Mouse (Mus musculus): ENCODE results near the gene Ahdc1. TPM values are rescaled to one million over a fixed set of nuclear protein-coding genes. Genes with fewer than 3 reads are reported as not detected.

Ahdc1 gene
- polyA plus RNA-seq, 1 experiment from 2014 or later: 8.0 TPM

- WGBS: 47% methylated on average over 9 of the region's 9 CpGs
- H3K36me3 ChIP-seq (ENCODE audit: control insufficient read depth, insufficient read depth, low read length): peaks cover 31% of the 10 kb centered on the region
- H3K4me2 ChIP-seq (ENCODE audit: low read depth, low read length): no peak overlapping the region
- ATAC-seq (ENCODE audit: low read depth): peak; percentile 49
- H3K9me3 ChIP-seq (ENCODE audit: control insufficient read depth, low read length): no peaks in the 10 kb centered on the region
- no peak overlapping the region for H3K4me3 ChIP-seq (ENCODE audit: low read length)
- H3K9ac ChIP-seq (ENCODE audit: low read length): no peak overlapping the region
- H3K27me3 ChIP-seq (ENCODE audit: control insufficient read depth, insufficient read depth, low read depth, low read length): no peaks in the 10 kb centered on the region
- H3K27ac ChIP-seq (ENCODE audit: low read length): peak overlapping the region; percentile 18
- peaks cover 13% of the 10 kb centered on the region; the same call in 1 of the 2 replicates for H3K4me1 ChIP-seq (replicated peaks; ENCODE audit: control insufficient read depth, insufficient read depth, low read length)
Measured at GRCm38 (mm10) chr4:133074070-133074819, 63.2 kb downstream of the Ahdc1 start.

- Histone ChIP-seq H3K27ac (ENCODE audit: low read length) (peak overlapping the region; percentile 11; the same call in 1 of the 2 replicates), H3K4me3 (ENCODE audit: low read length) (no peak overlapping the region), H3K9me3 (ENCODE audit: control insufficient read depth, low read length) (no peaks in the 10 kb centered on the region), H3K9ac (ENCODE audit: low read length) (no peak overlapping the region), H3K4me2 (ENCODE audit: low read depth, low read length) (no peak overlapping the region), H3K36me3 (ENCODE audit: control insufficient read depth, insufficient read depth, low read length) (peaks cover 26% of the 10 kb centered on the region), H3K4me1 (replicated peaks; ENCODE audit: control insufficient read depth, insufficient read depth, low read length) (peaks cover 13% of the 10 kb centered on the region), H3K27me3 (ENCODE audit: control insufficient read depth, insufficient read depth, low read depth, low read length) (no peaks in the 10 kb centered on the region)
- no peak for ATAC-seq (ENCODE audit: low read depth)
- WGBS: 60% methylated on average over 8 of the region's 8 CpGs
Measured at GRCm38 (mm10) chr4:133074894-133075572, 64.0 kb downstream of the Ahdc1 start.

- WGBS: 53% methylated on average over 5 of the region's 5 CpGs
- ATAC-seq (ENCODE audit: low read depth): no peak
- no peaks in the 10 kb centered on the region for H3K9me3 ChIP-seq (ENCODE audit: control insufficient read depth, low read length)
- no peak overlapping the region for H3K4me3 ChIP-seq (ENCODE audit: low read length)
- no peak overlapping the region; the same call in 1 of the 2 replicates for H3K9ac ChIP-seq (ENCODE audit: low read length)
- H3K36me3 ChIP-seq (ENCODE audit: control insufficient read depth, insufficient read depth, low read length): peaks cover 15% of the 10 kb centered on the region
- no peaks in the 10 kb centered on the region for H3K27me3 ChIP-seq (ENCODE audit: control insufficient read depth, insufficient read depth, low read depth, low read length)
- H3K4me1 ChIP-seq (replicated peaks; ENCODE audit: control insufficient read depth, insufficient read depth, low read length): peaks cover 14% of the 10 kb centered on the region
- no peak overlapping the region; the same call in 1 of the 2 replicates for H3K27ac ChIP-seq (ENCODE audit: low read length)
- no peak overlapping the region for H3K4me2 ChIP-seq (ENCODE audit: low read depth, low read length)
Measured at GRCm38 (mm10) chr4:133078947-133079346, 67.9 kb downstream of the Ahdc1 start.

GRCm38 (mm10) chr4:133079416-133080113, 68.5 kb downstream of the Ahdc1 start:
- no peak for ATAC-seq (ENCODE audit: low read depth)
- Histone ChIP-seq H3K4me1 (replicated peaks; ENCODE audit: control insufficient read depth, insufficient read depth, low read length) (peaks cover 16% of the 10 kb centered on the region), H3K27me3 (ENCODE audit: control insufficient read depth, insufficient read depth, low read depth, low read length) (no peaks in the 10 kb centered on the region), H3K9ac (ENCODE audit: low read length) (0 out of 2 replicates have a peak overlapping the region, but pooled peaks have one; percentile 18), H3K9me3 (ENCODE audit: control insufficient read depth, low read length) (no peaks in the 10 kb centered on the region), H3K4me3 (ENCODE audit: low read length) (no peak overlapping the region), H3K27ac (ENCODE audit: low read length) (no peak overlapping the region; the same call in 1 of the 2 replicates), H3K4me2 (ENCODE audit: low read depth, low read length) (no peak overlapping the region), H3K36me3 (ENCODE audit: control insufficient read depth, insufficient read depth, low read length) (peaks cover 15% of the 10 kb centered on the region)
- 38% methylated on average over 7 of the region's 7 CpGs for WGBS

- Histone ChIP-seq H3K4me2 (ENCODE audit: low read depth, low read length) (no peak overlapping the region), H3K9me3 (ENCODE audit: control insufficient read depth, low read length) (no peaks in the 10 kb centered on the region), H3K4me1 (replicated peaks; ENCODE audit: control insufficient read depth, insufficient read depth, low read length) (peaks cover 29% of the 10 kb centered on the region), H3K27ac (ENCODE audit: low read length) (no peak overlapping the region), H3K36me3 (ENCODE audit: control insufficient read depth, insufficient read depth, low read length) (peaks cover 12% of the 10 kb centered on the region), H3K4me3 (ENCODE audit: low read length) (no peak overlapping the region), H3K9ac (ENCODE audit: low read length) (no peak overlapping the region), H3K27me3 (ENCODE audit: control insufficient read depth, insufficient read depth, low read depth, low read length) (no peaks in the 10 kb centered on the region)
- no peak for ATAC-seq (ENCODE audit: low read depth)
- WGBS: 84% methylated on average over 3 of the region's 3 CpGs
Measured at GRCm38 (mm10) chr4:133080862-133081261, 69.8 kb downstream of the Ahdc1 start.

GRCm38 (mm10) chr4:133082216-133082773, 71.2 kb downstream of the Ahdc1 start:
- H3K4me1 ChIP-seq (replicated peaks; ENCODE audit: control insufficient read depth, insufficient read depth, low read length): peaks cover 38% of the 10 kb centered on the region
- H3K27ac ChIP-seq (ENCODE audit: low read length): 0 out of 2 replicates have a peak overlapping the region, but pooled peaks have one; percentile 1
- no peak overlapping the region for H3K4me3 ChIP-seq (ENCODE audit: low read length)
- no peak overlapping the region for H3K9ac ChIP-seq (ENCODE audit: low read length)
- H3K4me2 ChIP-seq (ENCODE audit: low read depth, low read length): no peak overlapping the region
- WGBS: 70% methylated on average over 6 of the region's 6 CpGs
- no peaks in the 10 kb centered on the region for H3K27me3 ChIP-seq (ENCODE audit: control insufficient read depth, insufficient read depth, low read depth, low read length)
- peaks cover 9% of the 10 kb centered on the region for H3K36me3 ChIP-seq (ENCODE audit: control insufficient read depth, insufficient read depth, low read length)
- no peak for ATAC-seq (ENCODE audit: low read depth)
- H3K9me3 ChIP-seq (ENCODE audit: control insufficient read depth, low read length): no peaks in the 10 kb centered on the region

- Histone ChIP-seq H3K27me3 (ENCODE audit: control insufficient read depth, insufficient read depth, low read depth, low read length) (no peaks in the 10 kb centered on the region), H3K4me3 (ENCODE audit: low read length) (peak overlapping the region; percentile 46), H3K9ac (ENCODE audit: low read length) (peak overlapping the region; percentile 50), H3K27ac (ENCODE audit: low read length) (peak overlapping the region; percentile 91), H3K36me3 (ENCODE audit: control insufficient read depth, insufficient read depth, low read length) (peaks cover under 1% of the 10 kb centered on the region), H3K4me1 (replicated peaks; ENCODE audit: control insufficient read depth, insufficient read depth, low read length) (peaks cover 53% of the 10 kb centered on the region), H3K9me3 (ENCODE audit: control insufficient read depth, low read length) (no peaks in the 10 kb centered on the region), H3K4me2 (ENCODE audit: low read depth, low read length) (peak overlapping the region; percentile 93)
- 10% methylated on average over 3 of the region's 3 CpGs for WGBS
- ATAC-seq (ENCODE audit: low read depth): peak; percentile 70
Measured at GRCm38 (mm10) chr4:133083991-133084861, 73.2 kb downstream of the Ahdc1 start.

GRCm38 (mm10) chr4:133085011-133085782, 74.1 kb downstream of the Ahdc1 start:
- Histone ChIP-seq H3K9ac (ENCODE audit: low read length) (peak overlapping the region; percentile 50), H3K4me2 (ENCODE audit: low read depth, low read length) (peak overlapping the region; percentile 93), H3K4me1 (replicated peaks; ENCODE audit: control insufficient read depth, insufficient read depth, low read length) (peaks cover 62% of the 10 kb centered on the region), H3K27me3 (ENCODE audit: control insufficient read depth, insufficient read depth, low read depth, low read length) (no peaks in the 10 kb centered on the region), H3K36me3 (ENCODE audit: control insufficient read depth, insufficient read depth, low read length) (no peaks in the 10 kb centered on the region; the same call in 1 of the 2 replicates), H3K27ac (ENCODE audit: low read length) (peak overlapping the region; percentile 91), H3K4me3 (ENCODE audit: low read length) (peak overlapping the region; percentile 46), H3K9me3 (ENCODE audit: control insufficient read depth, low read length) (no peaks in the 10 kb centered on the region)
- ATAC-seq (ENCODE audit: low read depth): peak; percentile 28
- 3% methylated on average over 34 of the region's 53 CpGs for WGBS
